ENCODE assay signal across 8 mouse cellular contexts in the genomic region with DNA sequence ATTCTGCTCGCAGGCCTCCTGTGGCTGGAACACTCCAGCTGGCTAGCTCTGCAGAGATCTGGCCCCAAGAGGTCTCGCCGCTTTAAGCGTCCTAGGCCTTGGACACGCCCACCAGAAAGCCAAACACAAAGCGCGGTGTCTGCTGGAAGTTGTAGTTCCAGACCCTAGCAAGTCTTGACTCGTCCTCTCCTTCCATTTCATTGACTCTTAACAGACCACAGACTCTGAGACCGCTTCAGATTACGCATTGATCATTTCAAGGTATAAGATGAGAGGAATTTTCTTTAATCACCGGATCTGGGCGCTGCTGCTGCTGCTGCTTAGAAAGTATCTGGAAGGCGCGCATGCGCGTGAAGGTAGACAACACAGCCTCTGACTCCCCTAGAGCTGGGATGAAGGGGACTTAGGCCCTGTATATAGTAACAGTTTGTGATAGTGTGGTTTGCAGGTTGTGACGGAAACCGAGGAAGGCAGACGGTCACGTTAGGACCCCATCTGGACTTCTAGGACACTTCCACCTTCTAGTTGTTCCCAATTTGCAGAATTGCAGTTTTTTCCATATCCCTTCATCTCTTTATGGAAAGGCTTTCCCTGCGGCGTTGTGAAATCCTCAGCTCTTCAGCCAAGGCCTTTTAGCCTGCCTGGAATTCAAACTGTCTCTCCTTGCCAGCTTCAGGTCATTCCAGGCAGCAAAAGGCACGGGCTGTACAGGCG. TPM values are rescaled to one million over a fixed set of nuclear protein-coding genes. Genes with fewer than 3 reads are reported as not detected.
DNase-seq lines count a peak whose midpoint lies in the region; ATAC-seq and TF ChIP-seq lines count a peak whose summit lies in the region.

No protein-coding gene starts in this region.

- peak overlapping the region; percentile 52 for H3K4me2 ChIP-seq in limb, embryonic 12.5 days
- H3K4me2 ChIP-seq in midbrain, embryonic 14.5 days (ENCODE audit: low read length) = peak overlapping the region; percentile 50

- WGBS in limb, embryonic 12.5 days = 19% methylated on average over 24 of the region's 24 CpGs
- 14% methylated on average over 24 of the region's 24 CpGs for WGBS in midbrain, embryonic 14.5 days

- no peaks in the 10 kb centered on the region for H3K4me1 ChIP-seq in embryonic fibroblast, embryonic 13.5 days (ENCODE audit: control insufficient read depth, insufficient read depth, low read length)
- no peaks in the 10 kb centered on the region for H3K4me1 ChIP-seq in limb, embryonic 12.5 days (replicated peaks)
- peaks cover 7% of the 10 kb centered on the region for H3K4me1 ChIP-seq in midbrain, embryonic 14.5 days (ENCODE audit: control insufficient read depth, insufficient read depth, low read length)

- H3K9me3 ChIP-seq in limb, embryonic 12.5 days = no peaks in the 10 kb centered on the region
- no peaks in the 10 kb centered on the region for H3K9me3 ChIP-seq in midbrain, embryonic 14.5 days (ENCODE audit: control insufficient read depth, low read length)

- H3K9ac ChIP-seq in limb, embryonic 12.5 days (replicated peaks) = peak overlapping the region; percentile 48; the same call in 1 of the 2 replicates
- H3K9ac ChIP-seq in midbrain, embryonic 14.5 days (replicated peaks; ENCODE audit: low read length) = peak overlapping the region; percentile 36; the same call in 1 of the 2 replicates

- TF ChIP-seq POLR2A in embryonic fibroblast, embryonic 13.5 days (IDR thresholded peaks at IDR 0.05; ENCODE audit: low read depth, low read length) = no peak; the same call in 1 of the 2 replicates

- no peaks in the 10 kb centered on the region for H3K27me3 ChIP-seq in limb, embryonic 12.5 days
- no peaks in the 10 kb centered on the region for H3K27me3 ChIP-seq in midbrain, embryonic 14.5 days (ENCODE audit: control insufficient read depth, insufficient read depth, low read length)

- peak; percentile 95 for ATAC-seq in limb, embryonic 12.5 days (ENCODE audit: insufficient number of reproducible peaks, insufficient read depth, low FRiP score, low TSS enrichment, low read depth)
- ATAC-seq in midbrain, embryonic 14.5 days (ENCODE audit: low FRiP score, low TSS enrichment) = peak; percentile 96

- peak; percentile 71 for DNase-seq in 3134 (ENCODE audit: extremely low read depth, insufficient read length, low spot score)
- DNase-seq in brain, adult 2 months (ENCODE audit: low read depth, low spot score) = peak; percentile 98
- DNase-seq in heart, adult 8-10 months (ENCODE audit: low spot score) = peak; percentile 93
- peak; percentile 89 to 92 for DNase-seq in kidney, adult 8-10 months
- DNase-seq in midbrain, embryonic 14.5 days = peak; percentile 95
- DNase-seq in spleen, adult 12 weeks (ENCODE audit: low spot score) = peak; percentile 51

- H3K27ac ChIP-seq in embryonic fibroblast, embryonic 13.5 days (ENCODE audit: insufficient read depth, low read length) = no peak overlapping the region
- peak overlapping the region; percentile 45; the same call in 1 of the 2 replicates for H3K27ac ChIP-seq in limb, embryonic 12.5 days
- H3K27ac ChIP-seq in midbrain, embryonic 14.5 days (replicated peaks; ENCODE audit: low read depth, low read length) = peak overlapping the region; percentile 66

- no peaks in the 10 kb centered on the region for H3K36me3 ChIP-seq in limb, embryonic 12.5 days
- no peaks in the 10 kb centered on the region for H3K36me3 ChIP-seq in midbrain, embryonic 14.5 days (ENCODE audit: control insufficient read depth, insufficient read depth, low read length)

- no peak for TF ChIP-seq CTCF in embryonic fibroblast, embryonic 13.5 days (IDR thresholded peaks at IDR 0.05; ENCODE audit: borderline replicate concordance, insufficient read depth, low read length)

- peak overlapping the region; percentile 32; the same call in 1 of the 2 replicates for H3K4me3 ChIP-seq in embryonic fibroblast, embryonic 13.5 days (ENCODE audit: insufficient read depth, low read length)
- peak overlapping the region; percentile 42 for H3K4me3 ChIP-seq in limb, embryonic 12.5 days (replicated peaks)
- peak overlapping the region; percentile 40 for H3K4me3 ChIP-seq in midbrain, embryonic 14.5 days (replicated peaks; ENCODE audit: low read depth, low read length)

RNA-seq across cellular contexts. Expression of gene Abca1, which starts 36.5 kb away (rescaled TPM):
- 15.7 and 20.4 TPM in 2 replicates for polyA plus RNA-seq in embryonic fibroblast, embryonic 13.5 days (2011; ENCODE audit: insufficient read length, low read depth, missing spikeins)
- 10 to 100 TPM; 13.6 to 22.8 (median 16.8) TPM for total RNA-seq in heart, adult 8-10 months (2022)
- 6.8 and 7.4 TPM in 2 replicates for polyA plus RNA-seq in limb, embryonic 12.5 days (2016; fragmentation: Nextera tagmentation; extraction: Ambion mirVana)
- 9.0 and 16.9 TPM in 2 replicates for polyA plus RNA-seq in midbrain, embryonic 14.5 days (2014; fragmentation: Nextera tagmentation; extraction: Ambion mirVana)
